Mouse (Mus musculus): ENCODE results near the gene Tbc1d22a.

DNA sequence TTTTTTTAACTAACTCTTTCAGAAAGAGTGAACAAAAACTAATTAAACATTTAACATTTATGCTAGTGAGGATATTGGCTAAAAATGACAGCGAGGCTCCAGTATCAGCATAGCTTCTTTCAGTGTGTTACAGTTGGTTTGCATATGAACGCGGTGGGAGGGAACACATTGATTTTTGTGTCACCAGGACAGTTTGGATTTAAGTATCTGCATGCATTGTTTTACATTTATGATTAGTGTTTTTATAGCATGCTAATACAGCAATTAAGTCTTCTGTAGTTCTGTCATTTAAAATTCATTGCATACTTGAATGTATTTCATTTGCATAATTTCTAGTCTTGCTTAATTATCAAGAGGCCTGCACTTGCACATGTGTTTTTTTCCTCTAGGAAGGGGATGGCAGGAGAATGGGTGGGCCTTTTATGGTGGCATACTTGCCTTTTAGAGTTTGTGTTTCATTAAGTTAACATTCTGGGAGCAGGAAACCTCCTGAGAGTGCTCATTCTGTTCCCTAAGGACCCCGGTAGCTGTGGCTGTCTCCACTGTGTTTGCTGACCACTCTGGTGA is 81.5 kb downstream of the Tbc1d22a start:
- TF ChIP-seq CTCF (IDR thresholded peaks at IDR 0.05; ENCODE audit: insufficient read depth, low read length) (no peak), POLR2A (IDR thresholded peaks at IDR 0.05; ENCODE audit: borderline replicate concordance, extremely low read depth, low read depth, low read length) (no peak)
